Mouse (Mus musculus): Measurements from ENCODE around the gene Csnk2a1.

The Csnk2a1 gene

DNA sequence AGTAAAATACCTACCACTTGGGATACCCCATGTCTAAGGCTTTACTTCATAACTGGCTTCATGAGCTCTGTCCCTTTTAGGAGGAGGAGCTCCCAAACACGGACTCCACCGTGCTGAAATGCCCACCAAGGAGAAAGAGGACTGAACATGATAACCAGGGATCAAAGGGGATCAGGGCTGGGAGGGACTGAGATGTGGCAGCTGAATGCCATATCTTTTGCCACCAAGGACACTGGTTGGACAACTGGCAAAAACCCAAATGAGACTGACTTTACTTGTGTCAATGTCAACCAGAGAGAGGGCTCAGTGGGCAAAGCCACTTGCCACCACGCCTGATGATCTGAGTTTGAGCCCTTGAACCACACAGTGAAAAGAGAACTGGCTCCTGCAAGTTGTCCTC lies 98.2 kb downstream of the Csnk2a1 start:
- DNase-seq (ENCODE audit: low read depth), result no peak

DNA sequence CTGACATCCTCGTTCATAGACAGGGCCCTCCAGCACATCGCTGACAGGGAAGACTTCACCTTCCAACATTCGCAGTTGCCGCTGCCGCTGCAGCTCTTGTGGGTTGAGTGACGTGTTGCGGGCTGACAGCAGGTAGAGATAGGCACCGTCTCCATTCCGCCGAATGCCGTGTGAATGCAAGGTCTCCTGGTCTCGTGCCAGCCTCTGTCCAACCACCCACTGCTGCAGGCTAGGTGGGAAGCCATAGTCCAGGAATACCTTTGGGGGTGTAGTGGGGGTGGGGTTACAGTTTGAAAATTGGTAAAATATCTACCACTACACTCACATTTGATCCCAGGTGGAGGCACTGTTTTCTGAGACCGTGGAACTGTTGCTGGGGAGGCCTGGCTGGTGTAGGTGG lies 99.5 kb downstream of the Csnk2a1 start:
- no peak for DNase-seq (ENCODE audit: low read depth)

- no peak for DNase-seq (ENCODE audit: low read depth)
These were observed 100.0 kb downstream of the Csnk2a1 start for GRCm38 (mm10) chr2:152326654-152327053.

- DNase-seq (ENCODE audit: low read depth), result no peak
These were observed 101.3 kb downstream of the Csnk2a1 start for GRCm38 (mm10) chr2:152327980-152328379.

GRCm38 (mm10) chr2:152330858-152331423 lies 104.3 kb downstream of the Csnk2a1 start:
- no peak for DNase-seq (ENCODE audit: low read depth)

Data from c-Kit-positive CD71-positive TER-119-negative erythroid progenitor cells, embryonic 14.5 days (primary cell).